Mouse (Mus musculus) liver, adult 2 months (tissue): ENCODE data around the gene Ntn1.

ENCODE experiments used
- CTCF ChIP-seq: fragments of 200-500 bp; IDR thresholded peaks from 2 replicates; pipeline ENCODE4 v1.5.1; 2011; ENCODE audit warnings: low read depth, low read length, control low read depth
- POLR2A ChIP-seq: fragments of 200-500 bp; IDR thresholded peaks from 2 replicates; pipeline ENCODE4 v1.6.1; 2011; ENCODE audit warnings: low read length, control low read depth; ENCODE audit not compliant: insufficient read depth; ENCODE audit errors: extremely low read depth

DNA sequence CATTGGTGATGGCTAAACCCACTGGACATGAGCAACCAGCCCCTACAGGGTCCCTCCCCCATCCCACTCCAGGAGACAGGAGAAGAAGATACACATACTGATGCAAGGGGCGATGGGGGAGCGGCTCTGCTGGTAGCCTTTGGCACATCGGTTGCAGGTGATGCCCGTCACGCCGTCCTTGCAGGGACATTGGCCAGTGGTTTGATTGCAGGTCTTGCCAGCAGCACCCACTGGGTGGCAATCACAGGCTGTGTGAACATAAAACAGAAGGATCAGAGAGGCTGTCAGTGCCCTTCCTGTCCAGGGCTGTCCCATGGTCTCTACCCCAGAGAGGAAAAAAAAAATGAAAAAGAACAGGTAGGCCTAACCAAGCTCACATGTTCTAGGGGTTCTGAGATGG lies 140.2 kb downstream of the Ntn1 start:
- TF ChIP-seq POLR2A, result no peak
- no peak for TF ChIP-seq CTCF
